Mouse (Mus musculus): ENCODE data around the gene Klk1b4.

Gene Klk1b4

DNA sequence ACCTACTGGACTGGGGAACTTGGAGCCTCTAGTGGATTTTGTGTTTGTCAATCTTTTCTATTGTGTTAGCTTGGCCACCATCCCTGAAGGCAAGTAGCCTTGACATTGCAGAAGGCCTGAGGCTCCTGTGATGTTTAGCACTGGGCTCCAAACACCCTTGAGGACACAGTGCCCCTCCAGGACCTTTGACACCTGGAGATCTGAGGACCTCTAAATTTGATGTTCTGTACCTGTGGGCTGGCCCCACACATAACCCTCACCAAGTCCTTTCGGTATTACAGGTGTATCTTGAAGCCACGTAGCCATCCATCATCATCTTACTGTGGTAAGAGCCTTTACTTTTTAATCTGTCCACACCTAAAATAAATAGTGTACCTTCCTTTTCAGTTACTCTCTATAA lies 40.7 kb downstream of the Klk1b4 start:
- in situ Hi-C loops (cut with MboI; ENCODE audit: low pct_unique_long_range_greater_than_20kb in 1 of 2, low sequenced_read_pairs in 2 of 2, unreplicated experiment in 1 of 2): no loop called here

GRCm38 (mm10) chr7:44249248-44249647 lies 42.0 kb downstream of the Klk1b4 start:
- in situ Hi-C loops (cut with MboI; ENCODE audit: low pct_unique_long_range_greater_than_20kb in 1 of 2, low sequenced_read_pairs in 2 of 2, unreplicated experiment in 1 of 2): no loop called here

- in situ Hi-C loops (cut with MboI; ENCODE audit: low pct_unique_long_range_greater_than_20kb in 1 of 2, low sequenced_read_pairs in 2 of 2, unreplicated experiment in 1 of 2): loop anchor here in 1 of 2 experiments (25.0 kb wide), 1 partner anchor 386 kb away; no protein-coding TSS in a partner anchor
These were observed 43.6 kb downstream of the Klk1b4 start for GRCm38 (mm10) chr7:44250732-44251275.

DNA sequence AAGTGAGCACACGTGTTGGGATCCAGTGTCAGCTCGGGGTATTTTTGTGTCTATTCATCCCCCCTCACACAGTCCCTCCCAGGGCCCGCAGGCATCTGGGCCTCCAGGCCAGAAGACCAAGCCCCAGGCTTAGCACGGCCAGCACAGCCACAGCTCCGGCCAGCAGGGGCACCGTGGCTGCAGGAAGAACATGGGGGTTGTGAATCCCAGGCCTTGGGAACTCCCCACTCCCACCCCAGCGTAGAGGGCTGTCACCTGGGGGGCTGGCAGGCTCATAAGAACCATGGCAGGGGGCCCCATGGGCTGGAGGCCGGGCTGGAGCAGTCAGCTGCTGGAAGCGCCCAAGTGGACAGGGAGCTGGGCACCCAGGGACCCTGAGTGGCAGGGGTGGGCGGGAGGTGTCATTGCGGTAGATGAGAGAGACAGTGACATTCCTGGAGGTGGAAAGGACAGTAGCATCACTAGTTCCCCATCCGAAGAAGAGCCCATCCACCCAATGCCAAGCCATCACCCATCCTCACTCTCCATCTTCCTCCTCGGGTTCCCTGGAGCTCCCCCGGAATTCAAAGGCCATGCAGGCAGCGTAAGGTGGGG lies 45.9 kb downstream of the Klk1b4 start:
- in situ Hi-C loops (cut with MboI; ENCODE audit: low pct_unique_long_range_greater_than_20kb in 1 of 2, low sequenced_read_pairs in 2 of 2, unreplicated experiment in 1 of 2): loop anchor here in 1 of 2 experiments (25.0 kb wide), 1 partner anchor 384 kb away; no protein-coding TSS in a partner anchor

- in situ Hi-C loops (cut with MboI; ENCODE audit: low pct_unique_long_range_greater_than_20kb in 1 of 2, low sequenced_read_pairs in 2 of 2, unreplicated experiment in 1 of 2): loop anchor here in 1 of 2 experiments (25.0 kb wide), 1 partner anchor 382 kb away; no protein-coding TSS in a partner anchor
These were observed 47.7 kb downstream of the Klk1b4 start for GRCm38 (mm10) chr7:44254930-44255329.

- in situ Hi-C loops (cut with MboI; ENCODE audit: low pct_unique_long_range_greater_than_20kb in 1 of 2, low sequenced_read_pairs in 2 of 2, unreplicated experiment in 1 of 2): loop anchor here in 1 of 2 experiments (25.0 kb wide), 1 partner anchor 380 kb away; no protein-coding TSS in a partner anchor
These were observed 50.0 kb downstream of the Klk1b4 start, which contains the start of gene Acp4 for GRCm38 (mm10) chr7:44257278-44257677. Acp4 (minus strand) TSS chr7:44257378.

DNA sequence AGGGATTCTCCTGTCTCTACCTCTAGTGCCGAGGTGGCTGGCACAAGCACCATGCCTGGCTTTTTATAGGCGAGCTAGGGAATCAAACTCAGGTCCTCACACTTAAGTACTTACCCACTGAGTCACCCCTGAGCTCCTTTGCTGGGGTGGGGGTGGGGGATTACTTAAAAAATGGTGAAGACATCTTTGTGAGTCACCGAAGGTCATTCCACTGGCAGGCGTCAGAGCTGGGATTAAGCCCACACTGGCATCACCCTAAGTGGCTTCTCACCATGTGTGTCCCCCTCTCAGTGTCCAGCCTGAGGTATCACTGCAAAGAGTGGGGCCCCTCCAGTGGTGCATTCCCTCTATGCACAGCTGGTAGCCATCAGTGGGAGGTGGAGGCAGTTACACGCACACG lies 53.2 kb downstream of the Klk1b4 start:
- in situ Hi-C loops (cut with MboI; ENCODE audit: low pct_unique_long_range_greater_than_20kb in 1 of 2, low sequenced_read_pairs in 2 of 2, unreplicated experiment in 1 of 2): loop anchor here in 1 of 2 experiments (5.0 to 25.0 kb wide), 2 partner anchors 57 to 377 kb away; no protein-coding TSS in a partner anchor

DNA sequence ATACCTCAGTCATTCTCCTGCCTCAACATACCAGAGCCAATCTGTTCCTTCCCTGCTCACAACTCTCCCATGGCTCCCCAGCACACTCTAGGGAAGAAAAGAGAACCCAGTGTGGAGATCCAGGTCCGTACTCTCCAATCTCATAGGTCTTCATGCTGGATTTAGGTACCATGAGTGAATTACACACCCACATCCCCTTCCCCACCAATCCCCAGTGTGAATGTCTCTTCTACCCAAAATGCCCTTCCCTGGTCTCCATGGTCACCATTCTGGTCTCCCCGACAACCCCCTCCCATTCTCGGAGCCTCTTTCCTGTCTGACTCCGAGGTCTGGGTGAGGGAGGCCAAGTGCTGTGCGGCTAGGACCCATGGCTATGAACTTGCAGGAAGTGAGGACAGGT lies 53.9 kb downstream of the Klk1b4 start, which contains the start of gene Gm15517:
Gm15517 (plus strand) TSS at position 301 of the 400 bp plus-strand sequence.
- in situ Hi-C loops (cut with MboI; ENCODE audit: low pct_unique_long_range_greater_than_20kb in 1 of 2, low sequenced_read_pairs in 2 of 2, unreplicated experiment in 1 of 2): loop anchor here in 1 of 2 experiments (5.0 to 25.0 kb wide), 2 partner anchors 56 to 376 kb away; no protein-coding TSS in a partner anchor

All from mouse embryonic stem cell (cell line).